Mouse (Mus musculus): ENCODE measurements around the gene Snw1. TPM values are rescaled to one million over a fixed set of nuclear protein-coding genes. Genes with fewer than 3 reads are reported as not detected.

Snw1 gene
- polyA plus RNA-seq, 1 experiment = 137 TPM

DNA sequence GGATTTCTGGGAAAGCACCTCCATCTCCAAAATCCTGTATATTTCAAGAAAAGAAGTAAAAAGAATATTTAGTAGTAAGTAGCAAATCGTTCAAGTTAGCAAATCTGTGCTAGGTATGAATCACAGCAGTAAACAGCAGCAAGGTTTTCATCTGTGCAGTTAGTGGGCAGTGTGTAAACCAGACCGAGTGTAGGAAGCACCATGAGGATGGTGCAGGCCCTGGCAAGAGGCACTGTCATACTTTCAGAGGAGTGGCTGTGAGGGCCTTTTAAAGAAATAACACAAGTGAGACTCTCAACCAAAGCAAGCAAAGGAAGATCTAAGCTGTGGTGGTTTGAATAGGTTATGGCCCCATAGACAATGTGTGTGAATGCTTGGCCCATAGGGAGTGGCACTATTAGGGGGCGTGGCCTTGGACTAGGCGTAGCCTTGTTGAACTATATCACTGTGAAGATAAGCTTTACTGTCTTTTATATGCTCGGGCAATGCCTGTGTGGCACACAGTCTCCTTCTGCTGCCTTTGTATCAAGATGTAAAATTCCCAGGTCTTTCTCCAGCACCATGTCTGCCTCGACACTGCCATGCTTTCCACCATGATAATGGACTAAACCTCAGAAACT is 7.3 kb downstream of the Snw1 start:
- 92% methylated on average over 6 of the region's 6 CpGs for WGBS
- Histone ChIP-seq H3K4me1 (ENCODE audit: control insufficient read depth, insufficient read depth, low read length) (no peaks in the 10 kb centered on the region), H3K27ac (ENCODE audit: insufficient read depth, low read depth, low read length) (no peak overlapping the region), H3K4me3 (ENCODE audit: insufficient read depth, low read depth, low read length) (no peak overlapping the region)
- TF ChIP-seq POLR2A (IDR thresholded peaks at IDR 0.05; ENCODE audit: insufficient read depth, low read depth, low read length) = no peak
- TF ChIP-seq CTCF (IDR thresholded peaks at IDR 0.05; ENCODE audit: insufficient read depth, low read depth, low read length) = no peak

DNA sequence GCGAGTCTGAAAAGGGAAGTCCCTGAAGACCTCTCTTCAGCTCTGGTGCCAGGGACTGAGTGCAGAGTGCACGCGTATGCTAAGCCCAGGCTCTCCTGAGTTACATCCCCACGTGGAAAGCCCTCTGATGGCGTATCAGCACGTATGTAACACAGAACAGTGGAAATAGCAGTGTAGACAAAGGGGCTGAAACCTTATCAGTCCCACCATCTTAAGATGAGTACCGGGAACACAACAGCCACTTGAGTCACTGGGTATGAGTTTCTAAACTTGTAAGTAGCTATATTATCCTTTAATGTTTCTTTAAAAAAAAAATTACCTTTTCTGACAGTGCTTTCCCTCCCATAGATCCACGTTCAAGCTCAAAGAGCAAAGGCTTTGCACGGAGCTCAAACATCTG is 22.6 kb downstream of the Snw1 start:
- WGBS = 92% methylated on average over 9 of the region's 9 CpGs
- Histone ChIP-seq H3K27ac (ENCODE audit: insufficient read depth, low read depth, low read length) (no peak overlapping the region), H3K4me3 (ENCODE audit: insufficient read depth, low read depth, low read length) (no peak overlapping the region), H3K4me1 (ENCODE audit: control insufficient read depth, insufficient read depth, low read length) (peaks cover 3% of the 10 kb centered on the region; the same call in 1 of the 2 replicates)
- no peak for TF ChIP-seq CTCF (IDR thresholded peaks at IDR 0.05; ENCODE audit: insufficient read depth, low read depth, low read length)
- TF ChIP-seq POLR2A (IDR thresholded peaks at IDR 0.05; ENCODE audit: insufficient read depth, low read depth, low read length) = no peak

- 4% methylated on average over 16 of the region's 16 CpGs for WGBS
- no peak for TF ChIP-seq CTCF (IDR thresholded peaks at IDR 0.05; ENCODE audit: insufficient read depth, low read depth, low read length)
- TF ChIP-seq POLR2A (IDR thresholded peaks at IDR 0.05; ENCODE audit: insufficient read depth, low read depth, low read length) = no peak
- H3K4me3 ChIP-seq (ENCODE audit: insufficient read depth, low read depth, low read length) = peak overlapping the region; percentile 37
- peaks cover 3% of the 10 kb centered on the region; the same call in 1 of the 2 replicates for H3K4me1 ChIP-seq (ENCODE audit: control insufficient read depth, insufficient read depth, low read length)
- H3K27ac ChIP-seq (ENCODE audit: insufficient read depth, low read depth, low read length) = no peak overlapping the region
Observed at GRCm38 (mm10) chr12:87444211-87444610, 27.9 kb downstream of the Snw1 start.

DNA sequence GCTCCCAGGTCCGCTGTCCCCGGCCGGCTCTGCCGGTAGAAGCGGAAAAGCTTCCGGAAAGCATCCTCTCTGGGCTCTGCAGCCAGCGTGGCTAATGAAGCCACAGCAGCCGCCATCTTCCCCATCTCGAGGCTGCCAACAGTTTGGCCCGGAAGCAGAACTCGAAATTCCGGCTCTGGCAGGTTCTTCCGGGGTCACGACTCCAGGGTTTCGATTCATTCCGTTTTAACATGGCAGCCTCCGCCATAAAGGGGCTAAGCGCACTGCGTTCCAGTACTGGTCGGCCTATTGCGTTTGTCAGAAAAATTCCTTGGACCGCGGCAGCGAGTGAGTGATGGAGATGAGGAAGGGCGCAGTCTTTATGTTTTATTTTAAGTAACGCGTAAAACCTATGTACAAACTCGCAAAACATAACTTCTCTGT is 28.4 kb downstream of the Snw1 start, which contains the start of the genes Slirp and Alkbh1:
Gene Slirp (plus strand): TSS at position 197 of the 423 bp plus-strand sequence.
Gene Alkbh1 (minus strand): TSS at position 318 of the 423 bp plus-strand sequence.
- Histone ChIP-seq H3K4me1 (ENCODE audit: control insufficient read depth, insufficient read depth, low read length) (peaks cover 3% of the 10 kb centered on the region; the same call in 1 of the 2 replicates), H3K27ac (ENCODE audit: insufficient read depth, low read depth, low read length) (peak within 1 kb of the TSS; percentile 16; the same call in 1 of the 2 replicates), H3K4me3 (ENCODE audit: insufficient read depth, low read depth, low read length) (peak within 1 kb of the TSS; percentile 82)
- under 1% methylated on average over 28 of the region's 28 CpGs for WGBS
- TF ChIP-seq CTCF (IDR thresholded peaks at IDR 0.05; ENCODE audit: insufficient read depth, low read depth, low read length) (no peak), POLR2A (IDR thresholded peaks at IDR 0.05; ENCODE audit: insufficient read depth, low read depth, low read length) (peak; percentile 51; the same call in 1 of the 2 replicates)

DNA sequence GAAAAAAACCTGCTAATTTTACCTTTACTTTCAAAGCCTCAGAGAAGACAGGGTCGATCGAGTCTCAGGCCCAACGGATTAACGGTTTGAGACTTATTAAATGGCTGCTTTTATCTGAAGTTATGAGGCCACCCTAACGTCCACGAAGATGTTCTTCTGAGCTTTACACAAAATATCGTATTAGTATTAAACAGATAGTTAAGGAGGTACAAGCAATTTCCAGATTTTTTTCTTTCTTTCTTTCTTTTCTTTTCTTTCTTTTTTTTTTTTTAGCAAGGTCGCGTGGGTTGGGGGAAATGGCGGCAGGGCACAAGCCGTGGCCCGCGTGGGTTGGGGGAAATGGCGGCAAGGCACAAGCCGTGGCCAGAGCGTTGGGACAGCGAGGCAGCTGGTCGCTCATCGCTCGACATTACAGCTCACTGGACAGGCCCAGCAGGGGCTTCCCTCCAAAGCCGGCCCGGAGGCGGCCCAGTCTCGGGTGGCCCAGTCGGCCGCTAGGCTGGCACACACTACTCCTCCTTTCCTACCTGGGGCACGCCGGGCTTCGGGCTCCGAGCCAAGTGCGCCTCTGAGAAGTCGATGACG is 28.9 kb downstream of the Snw1 start:
- Histone ChIP-seq H3K27ac (ENCODE audit: insufficient read depth, low read depth, low read length) (peak overlapping the region; percentile 16; the same call in 1 of the 2 replicates), H3K4me3 (ENCODE audit: insufficient read depth, low read depth, low read length) (peak overlapping the region; percentile 82), H3K4me1 (ENCODE audit: control insufficient read depth, insufficient read depth, low read length) (peaks cover 3% of the 10 kb centered on the region; the same call in 1 of the 2 replicates)
- TF ChIP-seq CTCF (IDR thresholded peaks at IDR 0.05; ENCODE audit: insufficient read depth, low read depth, low read length) (no peak), POLR2A (IDR thresholded peaks at IDR 0.05; ENCODE audit: insufficient read depth, low read depth, low read length) (no peak)
- WGBS = under 1% methylated on average over 33 of the region's 33 CpGs

GRCm38 (mm10) chr12:87442177-87443114 is 29.6 kb downstream of the Snw1 start:
- Histone ChIP-seq H3K4me1 (ENCODE audit: control insufficient read depth, insufficient read depth, low read length) (peaks cover 3% of the 10 kb centered on the region; the same call in 1 of the 2 replicates), H3K4me3 (ENCODE audit: insufficient read depth, low read depth, low read length) (peak overlapping the region; percentile 82), H3K27ac (ENCODE audit: insufficient read depth, low read depth, low read length) (no peak overlapping the region)
- TF ChIP-seq CTCF (IDR thresholded peaks at IDR 0.05; ENCODE audit: insufficient read depth, low read depth, low read length) (no peak), POLR2A (IDR thresholded peaks at IDR 0.05; ENCODE audit: insufficient read depth, low read depth, low read length) (no peak)
- 20% methylated on average over 12 of the region's 12 CpGs for WGBS

GRCm38 (mm10) chr12:87428885-87429284 is 43.2 kb downstream of the Snw1 start:
- Histone ChIP-seq H3K4me1 (ENCODE audit: control insufficient read depth, insufficient read depth, low read length) (no peaks in the 10 kb centered on the region), H3K4me3 (ENCODE audit: insufficient read depth, low read depth, low read length) (no peak overlapping the region), H3K27ac (ENCODE audit: insufficient read depth, low read depth, low read length) (no peak overlapping the region)
- no peak for TF ChIP-seq CTCF (IDR thresholded peaks at IDR 0.05; ENCODE audit: insufficient read depth, low read depth, low read length)
- TF ChIP-seq POLR2A (IDR thresholded peaks at IDR 0.05; ENCODE audit: insufficient read depth, low read depth, low read length) = no peak
- 72% methylated on average over 8 of the region's 8 CpGs for WGBS

- TF ChIP-seq POLR2A (IDR thresholded peaks at IDR 0.05; ENCODE audit: insufficient read depth, low read depth, low read length) (no peak), CTCF (IDR thresholded peaks at IDR 0.05; ENCODE audit: insufficient read depth, low read depth, low read length) (no peak)
- WGBS = 83% methylated on average over 2 of the region's 2 CpGs
- Histone ChIP-seq H3K4me1 (ENCODE audit: control insufficient read depth, insufficient read depth, low read length) (no peaks in the 10 kb centered on the region), H3K27ac (ENCODE audit: insufficient read depth, low read depth, low read length) (no peak overlapping the region), H3K4me3 (ENCODE audit: insufficient read depth, low read depth, low read length) (no peak overlapping the region)
Observed at GRCm38 (mm10) chr12:87428295-87428694, 43.8 kb downstream of the Snw1 start.

Measured in olfactory bulb, adult 2 months (tissue).